Mouse (Mus musculus) NIH3T3 (cell line): ENCODE data around the gene Commd3.

ENCODE experiments used
- DNase-seq: peaks from one replicate; pipeline ENCODE4 v3.0.0-alpha.2; 2012; ENCODE audit warnings: low read depth

Commd3 gene

GRCm38 (mm10) chr2:18672133-18672765, at the start of gene Commd3:
Gene Commd3, plus strand, starts transcription at chr2:18672384.
- DNase-seq = peak; percentile 97

GRCm38 (mm10) chr2:18623219-18623618, 49.0 kb upstream of the Commd3 start:
- DNase-seq = no peak

GRCm38 (mm10) chr2:18630547-18630946, 41.6 kb upstream of the Commd3 start:
- no peak for DNase-seq

- DNase-seq = peak; percentile 39
Measured at GRCm38 (mm10) chr2:18635052-18635451, 37.1 kb upstream of the Commd3 start.

GRCm38 (mm10) chr2:18648563-18648962, 23.6 kb upstream of the Commd3 start:
- DNase-seq = no peak

GRCm38 (mm10) chr2:18654821-18655220, 17.4 kb upstream of the Commd3 start:
- DNase-seq = no peak

- no peak for DNase-seq
Measured at GRCm38 (mm10) chr2:18664003-18664402, 8.2 kb upstream of the Commd3 start.

GRCm38 (mm10) chr2:18671041-18671440, 1.1 kb upstream of the Commd3 start:
- DNase-seq = no peak

GRCm38 (mm10) chr2:18672766-18673164, 581 bp downstream of the Commd3 start:
- peak; percentile 71 for DNase-seq

- DNase-seq = no peak
Measured at GRCm38 (mm10) chr2:18673766-18674165, 1.6 kb downstream of the Commd3 start.

- DNase-seq = no peak
Measured at GRCm38 (mm10) chr2:18674193-18674902, 2.2 kb downstream of the Commd3 start.

- DNase-seq = peak; percentile 14
Measured at GRCm38 (mm10) chr2:18675681-18676456, 3.7 kb downstream of the Commd3 start.

GRCm38 (mm10) chr2:18676457-18676935, 4.3 kb downstream of the Commd3 start:
- DNase-seq = peak; percentile 91

GRCm38 (mm10) chr2:18676936-18677491, 4.8 kb downstream of the Commd3 start, which contains the start of gene Bmi1:
Gene Bmi1, plus strand, starts transcription at chr2:18677018.
- DNase-seq = peak; percentile 82

- DNase-seq = peak; percentile 58
Measured at GRCm38 (mm10) chr2:18677631-18678471, 5.7 kb downstream of the Commd3 start.

GRCm38 (mm10) chr2:18679701-18680100, 7.5 kb downstream of the Commd3 start:
- DNase-seq = no peak

- no peak for DNase-seq
Measured at GRCm38 (mm10) chr2:18680501-18680900, 8.3 kb downstream of the Commd3 start.

- peak; percentile 83 for DNase-seq
Measured at GRCm38 (mm10) chr2:18680961-18681360, 8.8 kb downstream of the Commd3 start.

GRCm38 (mm10) chr2:18684062-18684461, 11.9 kb downstream of the Commd3 start:
- no peak for DNase-seq

GRCm38 (mm10) chr2:18686386-18686785, 14.2 kb downstream of the Commd3 start:
- DNase-seq = no peak

- no peak for DNase-seq
Measured at GRCm38 (mm10) chr2:18686826-18687519, 14.8 kb downstream of the Commd3 start.
